Mouse (Mus musculus) hindbrain, postnatal 0 days (tissue): Measurements from ENCODE around the gene Mettl23. TPM values are rescaled to one million over a fixed set of nuclear protein-coding genes. Genes with fewer than 3 reads are reported as not detected.

Experiments used
- ATAC-seq: fragments of 200-750 bp; cut with Nextera tagmentation; 2 replicates; pipeline ENCODE4 v1.8.0; 2017; ENCODE audit warnings: mild to moderate bottlenecking, moderate TSS enrichment, moderate library complexity
- DNase-seq: peaks from one replicate; pipeline ENCODE4 v3.0.0-alpha.2; 2015; ENCODE audit warnings: low spot score
- H3K27ac ChIP-seq: fragments of 300-500 bp; sonication (generic); 2 replicates; pipeline ENCODE4 v1.5.1; 2014; ENCODE audit warnings: mild to moderate bottlenecking
- H3K27me3 ChIP-seq: fragments of 300-500 bp; sonication (generic); 2 replicates; pipeline ENCODE4 v1.6.1; 2014; ENCODE audit warnings: low read length, mixed read lengths; ENCODE audit not compliant: insufficient read depth
- H3K36me3 ChIP-seq: fragments of 300-500 bp; sonication (generic); 2 replicates; pipeline ENCODE4 v1.6.1; 2014; ENCODE audit warnings: low read length, mixed read lengths; ENCODE audit not compliant: insufficient read depth
- H3K4me1 ChIP-seq: fragments of 300-500 bp; sonication (generic); 2 replicates; pipeline ENCODE4 v1.6.1; 2014; ENCODE audit warnings: antibody characterized with exemption, low read length, mixed read lengths; ENCODE audit not compliant: insufficient read depth
- H3K4me2 ChIP-seq: fragments of 300-500 bp; sonication (generic); 2 replicates; pipeline ENCODE4 v1.6.1; 2014; ENCODE audit warnings: low read depth, mild to moderate bottlenecking, low read length, moderate library complexity, mixed read lengths
- H3K4me3 ChIP-seq: fragments of 300-500 bp; sonication (generic); 2 replicates; pipeline ENCODE4 v1.5.1; 2014; ENCODE audit warnings: low read length
- H3K9ac ChIP-seq: fragments of 300-500 bp; sonication (generic); replicated peaks from 2 replicates; pipeline ENCODE4 v1.6.1; 2014; ENCODE audit warnings: mild to moderate bottlenecking, low read length, moderate library complexity, mixed read lengths
- H3K9me3 ChIP-seq: fragments of 300-500 bp; sonication (generic); 2 replicates; pipeline ENCODE4 v1.6.1; 2016; ENCODE audit warnings: low read length, mixed read lengths
- CTCF ChIP-seq: IDR thresholded peaks from 2 replicates; pipeline ENCODE4 v1.5.1; 2016; ENCODE audit warnings: antibody characterized with exemption, control low read depth, low read depth
- WGBS: fragments of 180-500 bp; shearing (Covaris S2); extraction: QIAGEN DNeasy Blood & Tissue Kit; methylation state at CpG from one replicate; pipeline ENCODE4 v1.1.7; 2014; 5-methylcytosine and 5-hydroxymethylcytosine counted together
- polyA plus RNA-seq: library from polyadenylated mRNA; unstranded; fragments of >200 nt; fragmentation: Nextera tagmentation; extraction: Ambion mirVana; gene quantifications from 2 replicates; pipeline ENCODE4 v1.2.1, GENCODE M21; 2015
- total RNA-seq: library from RNA; depleted of rRNA; stranded (reverse); fragments of >200 nt; gene quantifications from 2 replicates; pipeline ENCODE4 v1.2.3, GENCODE M21; 2014

Gene Mettl23
- total and polyA plus RNA-seq, 2 experiments from 2014 or later, result 30.1 to 54.4 TPM

DNA sequence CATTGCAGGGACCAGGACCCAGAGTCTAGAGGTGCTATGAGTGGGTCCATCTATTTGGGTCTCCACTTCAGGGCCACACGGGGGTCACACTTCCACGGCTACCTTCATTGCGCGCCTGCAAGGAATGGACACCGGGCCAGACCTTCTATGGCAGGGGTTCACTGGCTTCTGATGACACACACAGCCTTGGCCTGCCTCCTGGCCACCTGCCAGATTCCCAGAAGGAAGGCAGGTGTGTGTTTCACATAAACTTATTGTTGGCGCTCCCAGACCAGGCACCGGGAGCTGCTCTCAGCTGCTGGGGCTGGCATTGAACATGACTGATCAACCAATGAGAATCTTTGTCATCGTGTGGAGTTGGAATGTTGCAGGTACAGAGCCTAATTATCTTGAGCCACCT, 35.4 kb downstream of the Mettl23 start:
- TF ChIP-seq CTCF, result no peak
- no peak for ATAC-seq
- H3K9me3 ChIP-seq, result no peaks in the 10 kb centered on the region
- H3K27me3 ChIP-seq, result no peaks in the 10 kb centered on the region
- DNase-seq, result no peak
- H3K9ac ChIP-seq, result no peak overlapping the region
- no peak overlapping the region for H3K4me2 ChIP-seq
- no peaks in the 10 kb centered on the region for H3K4me1 ChIP-seq
- H3K4me3 ChIP-seq, result no peak overlapping the region
- peaks cover 14% of the 10 kb centered on the region; the same call in 1 of the 2 replicates for H3K36me3 ChIP-seq
- no peak overlapping the region for H3K27ac ChIP-seq
- WGBS, result 86% methylated on average over 8 of the region's 8 CpGs

DNA sequence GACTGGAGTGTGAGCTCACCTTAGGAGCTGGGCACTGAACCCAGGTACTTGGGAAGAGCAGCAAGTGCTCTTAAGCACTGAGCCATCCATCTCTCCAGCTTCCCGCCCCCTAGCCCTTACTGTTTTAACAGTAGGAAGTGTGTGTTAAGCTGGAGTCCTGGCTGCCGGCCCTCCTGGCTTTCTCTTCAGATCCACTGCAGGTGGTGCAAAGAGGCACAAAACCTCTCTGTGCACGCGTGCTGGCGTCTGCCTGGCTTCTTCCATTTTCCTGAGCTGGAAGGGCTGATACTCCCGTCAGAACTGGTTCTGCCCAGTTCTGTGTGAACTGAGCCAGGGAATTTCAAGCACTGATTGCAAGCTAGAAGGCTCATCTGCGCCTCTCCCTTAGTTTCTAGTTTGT, 37.8 kb downstream of the Mettl23 start:
- Histone ChIP-seq H3K4me3 (no peak overlapping the region), H3K27me3 (no peaks in the 10 kb centered on the region), H3K36me3 (no peaks in the 10 kb centered on the region), H3K9ac (no peak overlapping the region), H3K4me1 (0 out of 2 replicates have a peak, but pooled peaks cover 2% of the 10 kb centered on the region), H3K4me2 (no peak overlapping the region), H3K27ac (no peak overlapping the region; the same call in 1 of the 2 replicates), H3K9me3 (no peaks in the 10 kb centered on the region)
- DNase-seq, result peak; percentile 20
- 38% methylated on average over 7 of the region's 7 CpGs for WGBS
- TF ChIP-seq CTCF, result no peak
- no peak for ATAC-seq

DNA sequence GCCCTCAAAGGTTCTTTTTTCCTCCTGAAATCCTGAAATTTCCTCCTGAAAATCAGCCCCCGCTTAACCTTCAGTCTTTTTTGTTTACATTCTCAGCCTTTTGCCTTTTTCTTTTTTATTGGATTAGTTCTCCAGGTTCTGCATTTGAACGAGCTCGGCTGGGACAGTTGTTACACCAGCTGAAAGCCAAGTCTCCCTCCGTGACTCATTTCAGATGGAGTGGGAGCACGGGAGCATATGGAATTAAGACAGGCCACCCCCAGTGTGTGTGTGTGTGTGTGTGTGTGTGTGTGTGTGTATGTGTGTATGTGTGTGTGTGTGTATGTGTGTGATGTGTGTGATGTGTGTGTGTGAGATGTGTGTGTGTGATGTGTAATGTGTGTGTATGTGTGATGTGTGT, 38.4 kb downstream of the Mettl23 start:
- no peak for TF ChIP-seq CTCF
- H3K27ac ChIP-seq, result no peak overlapping the region
- H3K4me2 ChIP-seq, result no peak overlapping the region
- WGBS, result 58% methylated on average over 5 of the region's 5 CpGs
- no peak overlapping the region for H3K4me3 ChIP-seq
- H3K27me3 ChIP-seq, result no peaks in the 10 kb centered on the region
- ATAC-seq (no peak), DNase-seq (no peak)
- H3K9ac ChIP-seq, result no peak overlapping the region
- H3K9me3 ChIP-seq, result no peaks in the 10 kb centered on the region
- H3K36me3 ChIP-seq, result no peaks in the 10 kb centered on the region
- 0 out of 2 replicates have a peak, but pooled peaks cover 4% of the 10 kb centered on the region for H3K4me1 ChIP-seq

DNA sequence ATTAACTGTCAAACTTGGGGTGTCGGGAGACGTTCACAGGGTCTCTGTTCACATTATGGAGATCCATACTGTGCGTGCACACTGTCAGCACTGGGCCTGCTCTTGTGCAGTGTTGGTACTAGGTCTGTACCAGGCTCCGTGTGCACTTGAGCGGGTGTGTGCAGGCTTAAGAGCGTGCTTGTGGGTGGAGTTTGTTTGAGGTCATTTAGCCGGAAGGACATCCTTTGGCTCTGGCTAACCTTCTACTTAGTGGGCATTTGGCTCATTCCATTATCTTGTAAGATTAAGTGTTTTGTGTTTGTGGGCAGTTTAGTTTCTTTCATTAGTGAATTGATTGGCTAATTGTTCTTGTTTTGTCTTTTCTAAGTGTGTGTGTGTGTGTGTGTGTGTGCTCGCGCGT, 39.4 kb downstream of the Mettl23 start:
- Histone ChIP-seq H3K9ac (no peak overlapping the region), H3K9me3 (no peaks in the 10 kb centered on the region), H3K36me3 (no peaks in the 10 kb centered on the region), H3K27me3 (no peaks in the 10 kb centered on the region), H3K27ac (no peak overlapping the region), H3K4me1 (0 out of 2 replicates have a peak, but pooled peaks cover 4% of the 10 kb centered on the region), H3K4me3 (no peak overlapping the region), H3K4me2 (no peak overlapping the region)
- 75% methylated on average over 10 of the region's 10 CpGs for WGBS
- no peak for ATAC-seq
- no peak for TF ChIP-seq CTCF
- no peak for DNase-seq

DNA sequence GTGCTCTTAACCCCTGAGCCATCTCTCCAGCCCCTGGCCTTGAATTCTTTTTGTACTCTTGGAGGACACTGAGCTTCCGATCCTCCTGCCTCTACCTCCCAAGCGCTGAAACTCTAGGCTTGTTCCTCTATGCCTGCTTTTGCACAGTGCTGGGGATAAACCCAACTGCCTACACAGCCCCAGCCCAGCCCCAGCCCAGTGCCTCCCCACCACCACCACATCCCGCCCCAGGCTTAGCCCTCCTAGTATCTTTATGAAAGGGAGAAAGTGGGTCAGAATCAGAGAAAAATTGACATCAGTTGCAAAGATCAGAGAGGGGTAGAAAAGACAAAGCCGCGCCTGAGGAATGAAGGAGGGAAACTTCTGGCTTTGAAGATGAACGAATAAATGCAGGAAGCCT, 41.0 kb downstream of the Mettl23 start:
- WGBS, result 86% methylated on average over 6 of the region's 6 CpGs
- TF ChIP-seq CTCF, result no peak
- Histone ChIP-seq H3K36me3 (no peaks in the 10 kb centered on the region), H3K9me3 (no peaks in the 10 kb centered on the region), H3K4me2 (no peak overlapping the region), H3K27ac (no peak overlapping the region), H3K4me1 (0 out of 2 replicates have a peak, but pooled peaks cover 4% of the 10 kb centered on the region), H3K27me3 (no peaks in the 10 kb centered on the region), H3K9ac (no peak overlapping the region), H3K4me3 (no peak overlapping the region)
- ATAC-seq (no peak), DNase-seq (no peak)

DNA sequence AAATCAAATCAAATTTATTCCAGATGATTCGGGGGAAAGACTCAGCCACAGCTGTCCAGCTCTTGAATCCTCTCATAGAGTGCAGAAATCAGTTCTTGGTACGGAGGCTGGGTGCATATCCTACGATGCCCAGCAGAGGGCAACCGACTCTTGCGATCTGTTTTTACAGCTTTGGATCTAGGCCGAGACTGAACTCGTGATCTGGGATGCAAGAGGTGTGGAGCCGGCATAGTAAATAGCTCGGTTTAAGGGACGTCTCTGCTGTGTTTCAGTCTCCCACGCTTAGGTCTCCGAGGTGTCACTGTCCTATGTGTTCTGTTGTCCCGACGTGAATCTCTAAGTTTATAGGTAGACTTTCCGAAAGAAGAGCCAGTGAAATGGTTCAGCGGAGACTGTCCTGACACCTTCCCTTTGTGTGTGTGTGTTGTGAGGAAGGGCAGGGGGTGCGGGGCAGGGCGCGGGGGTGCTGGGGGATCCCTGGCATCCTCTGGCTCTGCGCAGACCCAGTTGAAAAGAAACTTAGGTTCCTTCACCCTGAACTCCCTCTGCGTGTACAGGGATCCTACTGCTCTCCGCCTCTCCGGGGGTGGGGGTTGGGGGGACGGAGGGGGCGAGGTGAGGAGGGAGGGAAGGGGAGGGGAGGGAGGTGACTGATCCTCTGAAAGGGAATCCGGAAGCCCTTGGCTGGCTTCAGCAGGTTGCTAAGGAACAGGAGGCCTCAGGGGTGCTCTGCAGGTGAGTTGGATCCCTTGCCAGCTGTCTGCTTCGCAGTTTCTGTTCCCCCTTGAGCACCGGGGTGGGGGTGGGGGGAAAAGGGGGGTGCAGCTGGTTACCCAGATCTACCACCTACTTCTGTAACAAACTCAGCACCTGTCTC, 42.4 kb downstream of the Mettl23 start:
- ATAC-seq (peak; percentile 65), DNase-seq (peak; percentile 96)
- WGBS, result 6% methylated on average over 27 of the region's 28 CpGs
- Histone ChIP-seq H3K27me3 (no peaks in the 10 kb centered on the region), H3K36me3 (no peaks in the 10 kb centered on the region), H3K4me2 (peak overlapping the region; percentile 60), H3K9me3 (no peaks in the 10 kb centered on the region), H3K9ac (no peak overlapping the region; the same call in 1 of the 2 replicates), H3K4me3 (peak overlapping the region; percentile 27), H3K4me1 (0 out of 2 replicates have a peak, but pooled peaks cover 4% of the 10 kb centered on the region), H3K27ac (no peak overlapping the region)
- peak; percentile 96 for TF ChIP-seq CTCF

DNA sequence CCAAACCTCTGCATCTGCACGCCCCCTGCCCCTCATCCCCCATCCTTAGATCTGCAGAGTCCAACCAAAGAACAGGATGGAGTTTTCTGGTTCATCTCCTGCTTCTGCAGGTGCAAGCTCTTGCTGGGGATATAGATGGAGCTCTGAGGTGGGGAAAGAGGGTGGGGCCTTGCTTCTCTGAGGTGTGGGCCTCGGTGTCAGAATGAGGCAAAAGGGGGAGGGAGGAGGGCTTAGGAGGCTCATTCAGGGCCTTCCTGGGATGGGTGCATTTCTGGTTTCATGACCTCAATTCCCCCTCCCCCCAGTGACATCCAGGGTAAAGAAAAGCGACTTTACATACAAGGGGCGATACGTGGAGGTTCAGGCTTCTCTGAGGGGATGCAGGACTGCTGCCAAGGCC, 44.1 kb downstream of the Mettl23 start:
- DNase-seq (no peak), ATAC-seq (no peak)
- Histone ChIP-seq H3K4me3 (no peak overlapping the region), H3K9ac (no peak overlapping the region), H3K27me3 (no peaks in the 10 kb centered on the region), H3K36me3 (no peaks in the 10 kb centered on the region), H3K4me1 (0 out of 2 replicates have a peak, but pooled peaks cover 4% of the 10 kb centered on the region), H3K27ac (no peak overlapping the region), H3K4me2 (no peak overlapping the region), H3K9me3 (no peaks in the 10 kb centered on the region)
- TF ChIP-seq CTCF, result no peak
- 67% methylated on average over 5 of the region's 5 CpGs for WGBS
